Mouse (Mus musculus): Measurements from ENCODE around the gene Tek. TPM values are rescaled to one million over a fixed set of nuclear protein-coding genes. Genes with fewer than 3 reads are reported as not detected.

Tek gene
- polyA plus RNA-seq, 1 experiment from 2014 or later = 11.7 TPM

Other genes with a start within 250 kb of the Tek start
- 0.88 TPM in 1 of 2 replicates, not detected in the other for gene Gm10306, start 182.7 kb upstream of the Tek start, polyA plus RNA-seq (2014; fragmentation: Nextera tagmentation; extraction: Ambion mirVana)
- 19.6 and 22.6 TPM in 2 replicates for gene Caap1, start 182.5 kb upstream of the Tek start, polyA plus RNA-seq (2014; fragmentation: Nextera tagmentation; extraction: Ambion mirVana)
- gene Plaa, start 136.0 kb upstream of the Tek start, polyA plus RNA-seq (2014; fragmentation: Nextera tagmentation; extraction: Ambion mirVana) = 64.6 and 66.7 TPM in 2 replicates
- gene Ift74, start 124.8 kb upstream of the Tek start, polyA plus RNA-seq (2014; fragmentation: Nextera tagmentation; extraction: Ambion mirVana) = 35.7 and 38.6 TPM in 2 replicates
- gene Lrrc19, start 89.1 kb upstream of the Tek start, polyA plus RNA-seq (2014; fragmentation: Nextera tagmentation; extraction: Ambion mirVana) = 1.1 and 1.4 TPM in 2 replicates
- gene Eqtn, start 189.6 kb downstream of the Tek start, polyA plus RNA-seq (2014; fragmentation: Nextera tagmentation; extraction: Ambion mirVana) = 0.22 TPM in 1 of 2 replicates, not detected in the other
- 47.1 and 55.7 TPM in 2 replicates for gene Mysm1, start 239.8 kb downstream of the Tek start, polyA plus RNA-seq (2014; fragmentation: Nextera tagmentation; extraction: Ambion mirVana)

All from stomach, embryonic 14.5 days (tissue).